Mouse (Mus musculus) left cerebral cortex, adult 6 months (tissue): ENCODE measurements around the gene Cacna2d3. TPM values are rescaled to one million over a fixed set of nuclear protein-coding genes. Genes with fewer than 3 reads are reported as not detected.

Experiments used
- long read RNA-seq, 2 experiments: library from polyadenylated mRNA; unstranded; transcript quantifications; one replicate each; pipeline ENCODE4 v2.0.0; 2019 to 2020
- polyA plus RNA-seq: library from polyadenylated mRNA; unstranded; fragments of <200 nt; fragmentation: Nextera tagmentation; gene quantifications from 2 replicates; pipeline ENCODE4 v1.2.3, GENCODE M21; 2021

The Cacna2d3 gene
- 23.7 and 32.3 TPM in 2 replicates for polyA plus RNA-seq
- long read RNA-seq, experiment 1, partial matches to known transcripts: 17 of 40 reads
- long read RNA-seq, experiment 1, other reads (novel, unspliced or antisense): 22 of 40 reads
- long read RNA-seq, experiment 2, partial matches to known transcripts: 12 of 20 reads
- long read RNA-seq, experiment 2, other reads (novel, unspliced or antisense): 7 of 20 reads

DNA sequence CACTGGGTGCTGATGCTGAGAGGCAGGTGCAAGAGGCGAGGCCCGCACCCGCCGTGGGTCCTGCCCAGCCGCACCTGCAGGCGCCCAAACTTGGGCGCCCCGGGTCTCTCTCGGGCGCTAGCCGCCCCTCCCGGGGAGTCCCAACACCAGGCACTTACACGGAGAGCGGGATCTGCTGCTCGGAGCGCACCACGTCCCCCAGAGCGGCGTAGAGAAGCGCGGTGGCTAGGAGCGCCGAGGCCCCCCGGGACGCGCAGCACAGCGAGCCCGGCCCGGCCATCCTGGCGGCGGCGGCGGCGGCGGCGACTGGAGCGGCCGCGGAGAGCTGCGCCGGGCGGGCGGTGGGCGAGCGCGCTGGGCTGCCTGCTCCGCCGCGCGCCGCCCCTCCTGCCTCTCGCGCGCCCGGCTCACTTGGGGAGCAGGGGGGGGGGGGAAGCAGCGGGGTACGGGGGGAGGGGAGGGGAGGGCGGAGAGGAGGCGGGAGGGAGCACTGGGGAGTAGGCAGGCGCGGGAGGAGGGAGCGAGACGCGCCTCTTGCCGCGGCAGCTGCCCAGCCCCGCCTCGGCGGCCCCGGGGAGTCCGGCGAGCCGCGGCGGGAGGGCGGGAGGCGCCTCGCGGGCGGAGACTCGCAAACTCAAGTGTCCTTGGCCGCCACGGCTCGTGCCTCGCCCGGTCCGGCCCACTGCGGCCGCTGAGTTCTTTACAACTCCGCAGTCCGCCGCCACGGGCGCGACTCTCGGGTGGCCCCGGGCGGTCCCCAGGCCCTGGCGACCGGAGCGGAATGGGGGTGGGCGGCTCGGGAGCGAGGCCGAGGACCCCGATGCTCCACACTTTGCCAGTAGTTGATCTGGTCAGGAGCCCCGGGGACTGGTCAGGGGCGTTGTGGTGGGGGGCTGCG, at the start of gene Cacna2d3:
Gene Cacna2d3, minus strand, starts transcription at position 377 of the 898 bp plus-strand sequence.

GRCm38 (mm10) chr14:29017883-29018282, 703.8 kb downstream of the Cacna2d3 start, which contains the start of gene Lrtm1:
Lrtm1 (plus strand) TSS chr14:29018208.

Other genes with a start within 250 kb of the Cacna2d3 start
- 465 and 575 TPM in 2 replicates for gene Selenok, start 246.4 kb upstream of the Cacna2d3 start, polyA plus RNA-seq